Mouse (Mus musculus) heart, embryonic 10.5 days (tissue): Measurements from ENCODE around the gene Slc44a1. TPM values are rescaled to one million over a fixed set of nuclear protein-coding genes. Genes with fewer than 3 reads are reported as not detected.

Experiments used
- DNase-seq: peaks from one replicate; pipeline ENCODE4 v3.0.0-alpha.2; 2017; ENCODE audit warnings: low spot score
- H3K27ac ChIP-seq: fragments of 300-500 bp; sonication (generic); 2 replicates; pipeline ENCODE4 v1.5.1; 2016; ENCODE audit warnings: mild to moderate bottlenecking
- H3K27me3 ChIP-seq: fragments of 300-500 bp; sonication (generic); 2 replicates; pipeline ENCODE4 v1.6.1; 2016; ENCODE audit warnings: mild to moderate bottlenecking; ENCODE audit not compliant: poor library complexity, insufficient read depth, severe bottlenecking
- H3K36me3 ChIP-seq: fragments of 300-500 bp; sonication (generic); 2 replicates; pipeline ENCODE4 v1.6.1; 2016; ENCODE audit warnings: mild to moderate bottlenecking, moderate library complexity
- H3K4me1 ChIP-seq: fragments of 300-500 bp; sonication (generic); 2 replicates; pipeline ENCODE4 v1.6.1; 2016; ENCODE audit warnings: mild to moderate bottlenecking
- H3K4me3 ChIP-seq: fragments of 300-500 bp; sonication (generic); 2 replicates; pipeline ENCODE4 v1.5.1; 2016; ENCODE audit warnings: mild to moderate bottlenecking, moderate library complexity
- H3K9me3 ChIP-seq: fragments of 300-500 bp; sonication (generic); 2 replicates; pipeline ENCODE4 v1.6.1; 2016; ENCODE audit warnings: mild to moderate bottlenecking, moderate library complexity
- WGBS: fragments of 180-500 bp; shearing (Covaris S2); methylation state at CpG from one replicate; pipeline ENCODE4 v1.1.7; 2016; 5-methylcytosine and 5-hydroxymethylcytosine counted together
- polyA plus RNA-seq: library from polyadenylated mRNA; unstranded; fragments of >200 nt; fragmentation: Nextera tagmentation; extraction: Ambion mirVana; gene quantifications from 2 replicates; pipeline ENCODE4 v1.2.1, GENCODE M21; 2016

The Slc44a1 gene
- polyA plus RNA-seq, 1 experiment from 2014 or later = 15.9 TPM

- no peak overlapping the region for H3K27ac ChIP-seq
- WGBS = 73% methylated on average over 7 of the region's 7 CpGs
- no peak overlapping the region for H3K4me3 ChIP-seq
- H3K9me3 ChIP-seq = no peaks in the 10 kb centered on the region
- no peak for DNase-seq
- no peaks in the 10 kb centered on the region for H3K27me3 ChIP-seq
- no peaks in the 10 kb centered on the region for H3K36me3 ChIP-seq
- peaks cover 25% of the 10 kb centered on the region; the same call in 1 of the 2 replicates for H3K4me1 ChIP-seq
Observed at GRCm38 (mm10) chr4:53490371-53490770, 50.2 kb downstream of the Slc44a1 start.

GRCm38 (mm10) chr4:53491269-53491668 lies 51.1 kb downstream of the Slc44a1 start:
- Histone ChIP-seq H3K27ac (no peak overlapping the region), H3K9me3 (no peaks in the 10 kb centered on the region), H3K36me3 (no peaks in the 10 kb centered on the region), H3K4me1 (peaks cover 31% of the 10 kb centered on the region), H3K4me3 (no peak overlapping the region), H3K27me3 (no peaks in the 10 kb centered on the region)
- 80% methylated on average over 4 of the region's 4 CpGs for WGBS
- DNase-seq = no peak

GRCm38 (mm10) chr4:53495646-53496045 lies 55.4 kb downstream of the Slc44a1 start:
- H3K4me3 ChIP-seq = no peak overlapping the region

GRCm38 (mm10) chr4:53502764-53503163 lies 62.6 kb downstream of the Slc44a1 start:
- 94% methylated on average over 2 of the region's 2 CpGs for WGBS
- Histone ChIP-seq H3K4me1 (peaks cover 7% of the 10 kb centered on the region; the same call in 1 of the 2 replicates), H3K9me3 (no peaks in the 10 kb centered on the region), H3K4me3 (no peak overlapping the region), H3K27ac (no peak overlapping the region), H3K36me3 (no peaks in the 10 kb centered on the region), H3K27me3 (no peaks in the 10 kb centered on the region)
- DNase-seq = no peak

More at GRCm38 (mm10) chr4:53495646-53496045, 55.4 kb downstream of the Slc44a1 start:
- H3K9me3 ChIP-seq = no peaks in the 10 kb centered on the region
- H3K27me3 ChIP-seq = no peaks in the 10 kb centered on the region
- H3K36me3 ChIP-seq = no peaks in the 10 kb centered on the region
- DNase-seq = no peak
- no peak overlapping the region for H3K27ac ChIP-seq
- 31% methylated on average over 2 of the region's 2 CpGs for WGBS
- peaks cover 16% of the 10 kb centered on the region for H3K4me1 ChIP-seq

GRCm38 (mm10) chr4:53512131-53512916 lies 72.1 kb downstream of the Slc44a1 start:
- no peak for DNase-seq
- Histone ChIP-seq H3K4me3 (no peak overlapping the region), H3K27ac (peak overlapping the region; percentile 53), H3K9me3 (no peaks in the 10 kb centered on the region), H3K36me3 (no peaks in the 10 kb centered on the region; the same call in 1 of the 2 replicates), H3K4me1 (peaks cover 53% of the 10 kb centered on the region), H3K27me3 (no peaks in the 10 kb centered on the region)
- 47% methylated on average over 15 of the region's 15 CpGs for WGBS

- Histone ChIP-seq H3K27me3 (no peaks in the 10 kb centered on the region), H3K36me3 (no peaks in the 10 kb centered on the region; the same call in 1 of the 2 replicates), H3K4me3 (no peak overlapping the region), H3K9me3 (no peaks in the 10 kb centered on the region), H3K27ac (peak overlapping the region; percentile 80), H3K4me1 (peaks cover 53% of the 10 kb centered on the region)
- WGBS = 57% methylated on average over 11 of the region's 11 CpGs
- no peak for DNase-seq
Observed at GRCm38 (mm10) chr4:53513276-53514081, 73.3 kb downstream of the Slc44a1 start.

GRCm38 (mm10) chr4:53516011-53516532 lies 75.9 kb downstream of the Slc44a1 start:
- H3K9me3 ChIP-seq = no peaks in the 10 kb centered on the region
- H3K27me3 ChIP-seq = no peaks in the 10 kb centered on the region
- 48% methylated on average over 6 of the region's 6 CpGs for whole genome bisulfite sequencing
- H3K36me3 ChIP-seq = no peaks in the 10 kb centered on the region
- DNase-seq = no peak
- no peak overlapping the region for H3K4me3 ChIP-seq
- peak overlapping the region; percentile 53; the same call in 1 of the 2 replicates for H3K27ac ChIP-seq
- peaks cover 55% of the 10 kb centered on the region for H3K4me1 ChIP-seq

GRCm38 (mm10) chr4:53519429-53519828 lies 79.2 kb downstream of the Slc44a1 start:
- H3K4me1 ChIP-seq = peaks cover 23% of the 10 kb centered on the region
- DNase-seq = no peak
- no peak overlapping the region for H3K4me3 ChIP-seq
- no peak overlapping the region for H3K27ac ChIP-seq
- no peaks in the 10 kb centered on the region for H3K27me3 ChIP-seq
- H3K36me3 ChIP-seq = no peaks in the 10 kb centered on the region
- WGBS = 82% methylated on average over 2 of the region's 2 CpGs
- H3K9me3 ChIP-seq = no peaks in the 10 kb centered on the region

GRCm38 (mm10) chr4:53521028-53521427 lies 80.8 kb downstream of the Slc44a1 start:
- Histone ChIP-seq H3K4me1 (peaks cover 9% of the 10 kb centered on the region), H3K9me3 (no peaks in the 10 kb centered on the region), H3K36me3 (no peaks in the 10 kb centered on the region), H3K4me3 (no peak overlapping the region), H3K27ac (no peak overlapping the region), H3K27me3 (no peaks in the 10 kb centered on the region)
- no peak for DNase-seq
- WGBS = 68% methylated on average over 8 of the region's 8 CpGs

- no peak for DNase-seq
- H3K9me3 ChIP-seq = no peaks in the 10 kb centered on the region
- H3K27me3 ChIP-seq = no peaks in the 10 kb centered on the region
- no peaks in the 10 kb centered on the region for H3K36me3 ChIP-seq
- H3K4me1 ChIP-seq = 0 out of 2 replicates have a peak, but pooled peaks cover 5% of the 10 kb centered on the region
- no peak overlapping the region for H3K27ac ChIP-seq
- H3K4me3 ChIP-seq = no peak overlapping the region
- 67% methylated on average over 8 of the region's 8 CpGs for WGBS
Observed at GRCm38 (mm10) chr4:53522655-53523054, 82.4 kb downstream of the Slc44a1 start.

- no peak overlapping the region for H3K4me3 ChIP-seq
- no peak for DNase-seq
- WGBS = 87% methylated on average over 6 of the region's 6 CpGs
- no peaks in the 10 kb centered on the region for H3K27me3 ChIP-seq
- H3K27ac ChIP-seq = no peak overlapping the region
- no peaks in the 10 kb centered on the region for H3K9me3 ChIP-seq
- H3K36me3 ChIP-seq = peaks cover 3% of the 10 kb centered on the region; the same call in 1 of the 2 replicates
- 0 out of 2 replicates have a peak, but pooled peaks cover 5% of the 10 kb centered on the region for H3K4me1 ChIP-seq
Observed at GRCm38 (mm10) chr4:53525503-53525902, 85.3 kb downstream of the Slc44a1 start.

- 76% methylated on average over 1 of the region's 1 CpGs for WGBS
- DNase-seq = no peak
Observed at GRCm38 (mm10) chr4:53525994-53526393, 85.8 kb downstream of the Slc44a1 start.

More at GRCm38 (mm10) chr4:53525994-53526393, 85.8 kb downstream of the Slc44a1 start:
- H3K27ac ChIP-seq = no peak overlapping the region
- H3K4me1 ChIP-seq = 0 out of 2 replicates have a peak, but pooled peaks cover 2% of the 10 kb centered on the region
- no peak overlapping the region for H3K4me3 ChIP-seq
- H3K9me3 ChIP-seq = no peaks in the 10 kb centered on the region
- peaks cover 3% of the 10 kb centered on the region; the same call in 1 of the 2 replicates for H3K36me3 ChIP-seq
- no peaks in the 10 kb centered on the region for H3K27me3 ChIP-seq
